Mouse (Mus musculus) hindbrain, postnatal 0 days (tissue): ENCODE data around the gene Arhgap24. TPM values are rescaled to one million over a fixed set of nuclear protein-coding genes. Genes with fewer than 3 reads are reported as not detected.

ENCODE experiments used
- ATAC-seq: fragments of 200-750 bp; cut with Nextera tagmentation; 2 replicates; pipeline ENCODE4 v1.8.0; 2017; ENCODE audit warnings: mild to moderate bottlenecking, moderate TSS enrichment, moderate library complexity
- DNase-seq: peaks from one replicate; pipeline ENCODE4 v3.0.0-alpha.2; 2015; ENCODE audit warnings: low spot score
- H3K27ac ChIP-seq: fragments of 300-500 bp; sonication (generic); 2 replicates; pipeline ENCODE4 v1.5.1; 2014; ENCODE audit warnings: mild to moderate bottlenecking
- H3K27me3 ChIP-seq: fragments of 300-500 bp; sonication (generic); 2 replicates; pipeline ENCODE4 v1.6.1; 2014; ENCODE audit warnings: low read length, mixed read lengths; ENCODE audit not compliant: insufficient read depth
- H3K36me3 ChIP-seq: fragments of 300-500 bp; sonication (generic); 2 replicates; pipeline ENCODE4 v1.6.1; 2014; ENCODE audit warnings: low read length, mixed read lengths; ENCODE audit not compliant: insufficient read depth
- H3K4me1 ChIP-seq: fragments of 300-500 bp; sonication (generic); 2 replicates; pipeline ENCODE4 v1.6.1; 2014; ENCODE audit warnings: antibody characterized with exemption, low read length, mixed read lengths; ENCODE audit not compliant: insufficient read depth
- H3K4me2 ChIP-seq: fragments of 300-500 bp; sonication (generic); 2 replicates; pipeline ENCODE4 v1.6.1; 2014; ENCODE audit warnings: low read depth, mild to moderate bottlenecking, low read length, moderate library complexity, mixed read lengths
- H3K4me3 ChIP-seq: fragments of 300-500 bp; sonication (generic); 2 replicates; pipeline ENCODE4 v1.5.1; 2014; ENCODE audit warnings: low read length
- H3K9ac ChIP-seq: fragments of 300-500 bp; sonication (generic); replicated peaks from 2 replicates; pipeline ENCODE4 v1.6.1; 2014; ENCODE audit warnings: mild to moderate bottlenecking, low read length, moderate library complexity, mixed read lengths
- H3K9me3 ChIP-seq: fragments of 300-500 bp; sonication (generic); 2 replicates; pipeline ENCODE4 v1.6.1; 2016; ENCODE audit warnings: low read length, mixed read lengths
- CTCF ChIP-seq: IDR thresholded peaks from 2 replicates; pipeline ENCODE4 v1.5.1; 2016; ENCODE audit warnings: antibody characterized with exemption, control low read depth, low read depth
- WGBS: fragments of 180-500 bp; shearing (Covaris S2); extraction: QIAGEN DNeasy Blood & Tissue Kit; methylation state at CpG from one replicate; pipeline ENCODE4 v1.1.7; 2014; 5-methylcytosine and 5-hydroxymethylcytosine counted together
- polyA plus RNA-seq: library from polyadenylated mRNA; unstranded; fragments of >200 nt; fragmentation: Nextera tagmentation; extraction: Ambion mirVana; gene quantifications from 2 replicates; pipeline ENCODE4 v1.2.1, GENCODE M21; 2015
- total RNA-seq: library from RNA; depleted of rRNA; stranded (reverse); fragments of >200 nt; gene quantifications from 2 replicates; pipeline ENCODE4 v1.2.3, GENCODE M21; 2014

The Arhgap24 gene
- total and polyA plus RNA-seq, 2 experiments from 2014 or later, result 11.4 to 14.2 TPM

GRCm38 (mm10) chr5:102724813-102725348 lies 243.7 kb downstream of the Arhgap24 start:
- H3K27me3 ChIP-seq, result no peaks in the 10 kb centered on the region
- no peaks in the 10 kb centered on the region for H3K9me3 ChIP-seq
- 66% methylated on average over 7 of the region's 9 CpGs for WGBS
- DNase-seq, result no peak
- no peak overlapping the region for H3K4me2 ChIP-seq
- no peak overlapping the region for H3K9ac ChIP-seq
- no peaks in the 10 kb centered on the region for H3K4me1 ChIP-seq
- H3K27ac ChIP-seq, result no peak overlapping the region
- no peaks in the 10 kb centered on the region for H3K36me3 ChIP-seq
- TF ChIP-seq CTCF, result no peak
- no peak for ATAC-seq
- no peak overlapping the region for H3K4me3 ChIP-seq

DNA sequence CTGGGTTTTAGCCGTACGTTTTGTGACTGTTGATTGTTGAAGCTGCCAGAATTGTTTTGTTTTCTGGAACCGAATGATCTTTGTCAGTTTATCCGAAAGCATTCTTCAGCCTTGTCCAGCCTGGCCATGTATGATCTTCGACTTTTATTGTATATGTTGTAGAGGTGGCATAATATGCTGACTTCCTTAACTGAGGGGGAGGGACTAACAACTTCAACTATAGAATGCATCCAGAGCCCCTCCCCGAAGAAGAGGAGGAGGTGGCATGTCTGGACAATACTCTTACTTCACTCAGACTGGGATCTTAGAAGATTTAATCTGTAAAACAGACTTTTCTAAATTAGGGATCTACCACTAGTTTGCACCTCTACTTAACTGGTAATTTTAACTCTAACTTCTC lies 244.2 kb downstream of the Arhgap24 start:
- Histone ChIP-seq H3K4me3 (no peak overlapping the region), H3K4me2 (no peak overlapping the region), H3K27me3 (no peaks in the 10 kb centered on the region), H3K27ac (no peak overlapping the region), H3K36me3 (no peaks in the 10 kb centered on the region), H3K4me1 (no peaks in the 10 kb centered on the region), H3K9ac (no peak overlapping the region), H3K9me3 (no peaks in the 10 kb centered on the region)
- 78% methylated on average over 6 of the region's 6 CpGs for WGBS
- TF ChIP-seq CTCF, result no peak
- DNase-seq (no peak), ATAC-seq (no peak)

DNA sequence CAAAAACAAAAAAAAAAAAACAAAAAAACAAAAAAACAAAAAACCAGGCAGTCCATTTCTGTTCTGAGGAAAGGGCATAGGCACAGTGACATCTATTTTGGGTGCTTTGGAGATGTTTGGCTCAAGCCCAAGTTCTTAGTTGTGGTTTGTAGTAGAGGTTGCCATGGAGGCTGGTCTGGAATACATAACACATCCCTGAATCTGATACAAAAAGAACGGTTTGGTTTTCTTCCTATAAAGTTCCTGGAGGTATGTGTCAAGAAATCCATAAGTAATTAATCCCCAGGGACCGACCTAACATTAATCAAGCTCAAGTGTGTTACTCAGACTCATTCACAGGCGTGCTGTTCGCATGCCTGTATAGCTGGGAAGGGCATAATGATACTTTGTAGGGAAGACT lies 245.8 kb downstream of the Arhgap24 start:
- ATAC-seq (no peak), DNase-seq (peak; percentile 31)
- Histone ChIP-seq H3K4me1 (no peaks in the 10 kb centered on the region), H3K9ac (no peak overlapping the region), H3K9me3 (no peaks in the 10 kb centered on the region), H3K36me3 (no peaks in the 10 kb centered on the region), H3K4me2 (no peak overlapping the region), H3K27ac (no peak overlapping the region), H3K27me3 (no peaks in the 10 kb centered on the region), H3K4me3 (no peak overlapping the region)
- 49% methylated on average over 4 of the region's 4 CpGs for WGBS
- no peak for TF ChIP-seq CTCF

DNA sequence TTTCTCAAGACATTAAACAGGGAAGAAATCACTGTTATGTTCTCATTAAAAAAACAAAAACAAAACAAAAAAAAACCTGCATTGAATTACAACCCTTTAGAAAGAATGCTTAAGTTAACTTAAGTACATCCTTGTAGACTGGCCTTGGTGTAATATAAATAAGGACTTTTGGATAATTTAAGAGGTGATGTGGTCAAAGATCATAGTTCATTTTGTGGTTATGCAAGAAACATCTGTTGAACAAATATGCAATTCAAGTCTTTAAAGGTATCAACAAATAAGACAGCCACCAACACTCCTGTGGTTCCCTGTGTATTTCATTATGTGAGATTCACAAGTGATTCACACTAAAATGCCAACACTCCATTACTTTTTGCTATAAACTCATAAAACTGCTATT lies 247.3 kb downstream of the Arhgap24 start:
- DNase-seq, result no peak

GRCm38 (mm10) chr5:102729476-102729875 lies 248.3 kb downstream of the Arhgap24 start:
- no peak for TF ChIP-seq CTCF
- Histone ChIP-seq H3K9ac (no peak overlapping the region), H3K27ac (no peak overlapping the region), H3K9me3 (no peaks in the 10 kb centered on the region), H3K4me3 (no peak overlapping the region), H3K27me3 (no peaks in the 10 kb centered on the region), H3K4me1 (no peaks in the 10 kb centered on the region), H3K4me2 (no peak overlapping the region), H3K36me3 (no peaks in the 10 kb centered on the region)
- ATAC-seq (no peak), DNase-seq (no peak)
- 70% methylated on average over 3 of the region's 3 CpGs for WGBS

More for the DNA sequence above, 247.3 kb downstream of the Arhgap24 start:
- Histone ChIP-seq H3K4me3 (no peak overlapping the region), H3K4me1 (no peaks in the 10 kb centered on the region), H3K27me3 (no peaks in the 10 kb centered on the region), H3K36me3 (no peaks in the 10 kb centered on the region), H3K9me3 (no peaks in the 10 kb centered on the region), H3K27ac (no peak overlapping the region), H3K4me2 (no peak overlapping the region), H3K9ac (no peak overlapping the region)
- no peak for ATAC-seq
- no peak for TF ChIP-seq CTCF

DNA sequence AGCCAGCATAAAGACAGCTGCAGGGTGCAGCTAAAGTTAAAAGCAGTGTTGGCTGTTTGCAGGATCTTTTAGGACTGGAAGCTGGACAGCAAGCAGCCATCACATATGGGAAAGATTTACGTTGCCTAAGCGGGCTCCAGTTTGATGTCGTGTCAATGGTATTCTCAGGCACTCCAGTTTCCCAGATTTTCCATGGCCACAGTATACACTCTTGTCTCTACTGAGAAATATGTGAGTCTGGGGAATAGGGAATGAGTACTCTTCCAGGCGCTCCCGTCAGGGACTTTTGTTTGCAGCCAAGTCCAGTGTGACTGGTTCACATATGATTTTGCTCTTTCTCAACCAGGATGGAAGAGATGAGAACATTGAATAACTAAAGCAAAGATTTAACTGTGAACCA lies 254.9 kb downstream of the Arhgap24 start:
- Histone ChIP-seq H3K4me1 (no peaks in the 10 kb centered on the region), H3K9ac (no peak overlapping the region), H3K4me2 (no peak overlapping the region), H3K4me3 (no peak overlapping the region), H3K36me3 (no peaks in the 10 kb centered on the region), H3K9me3 (no peaks in the 10 kb centered on the region), H3K27ac (no peak overlapping the region), H3K27me3 (no peaks in the 10 kb centered on the region)
- DNase-seq (no peak), ATAC-seq (no peak)
- TF ChIP-seq CTCF, result no peak
- 90% methylated on average over 5 of the region's 5 CpGs for WGBS

- H3K4me3 ChIP-seq, result no peak overlapping the region
- H3K27ac ChIP-seq, result no peak overlapping the region
- H3K4me1 ChIP-seq, result no peaks in the 10 kb centered on the region
- ATAC-seq (no peak), DNase-seq (no peak)
- TF ChIP-seq CTCF, result no peak
- H3K4me2 ChIP-seq, result no peak overlapping the region
- no peaks in the 10 kb centered on the region for H3K36me3 ChIP-seq
- no peaks in the 10 kb centered on the region for H3K9me3 ChIP-seq
- 74% methylated on average over 5 of the region's 5 CpGs for WGBS
- H3K9ac ChIP-seq, result no peak overlapping the region
- H3K27me3 ChIP-seq, result no peaks in the 10 kb centered on the region
Observed at GRCm38 (mm10) chr5:102742554-102743255, 261.5 kb downstream of the Arhgap24 start.
